ENCODE assay signal across 44 mouse cellular contexts in the genomic region with DNA sequence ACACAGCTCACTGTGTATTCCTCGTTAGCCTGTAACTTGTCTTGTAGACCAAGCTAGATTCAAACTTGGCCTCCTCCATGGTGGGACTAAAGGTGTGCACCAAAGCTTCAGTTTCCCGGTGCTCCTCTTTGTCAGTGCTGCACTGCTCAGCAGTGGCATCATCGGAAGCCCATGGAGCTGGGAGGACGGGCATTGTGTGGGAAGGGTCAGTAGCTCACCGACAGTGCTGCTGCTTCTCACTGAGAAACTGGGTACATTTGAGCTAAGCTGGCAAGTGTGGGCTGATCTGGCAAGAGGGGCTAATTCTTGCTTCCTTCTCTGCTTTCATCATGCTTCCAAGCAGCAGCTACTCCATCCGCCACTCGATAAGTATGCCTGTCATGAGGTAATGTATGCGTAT. TPM values are rescaled to one million over a fixed set of nuclear protein-coding genes. Genes with fewer than 3 reads are reported as not detected.
"Had no signal": no experiment of that assay in that cellular context is flagged by ENCODE, and none has a peak within 500 bp of the region (broad histone marks: within the 10 kb centered on the region; RNA-seq: fewer than 3 reads in every experiment).

No protein-coding gene starts in this region.

- H3K4me3 ChIP-seq: heart, embryonic 10.5 days; heart, embryonic 12.5 days; heart, embryonic 13.5 days; heart, embryonic 15.5 days; hindbrain, embryonic 10.5 days; hindbrain, embryonic 12.5 days; hindbrain, embryonic 13.5 days; hindbrain, embryonic 15.5 days; intestine, embryonic 15.5 days; kidney, embryonic 15.5 days; layer of hippocampus, adult 2 months had no signal

- H3K4me1 ChIP-seq: heart, embryonic 15.5 days; hindbrain, embryonic 10.5 days; hindbrain, embryonic 12.5 days; hindbrain, embryonic 13.5 days; hindbrain, embryonic 15.5 days; intestine, embryonic 15.5 days; kidney, embryonic 15.5 days had no signal

- H3K27me3 ChIP-seq: heart, embryonic 12.5 days; heart, embryonic 13.5 days; heart, embryonic 15.5 days; hindbrain, embryonic 12.5 days; hindbrain, embryonic 13.5 days; hindbrain, embryonic 15.5 days; intestine, embryonic 15.5 days; kidney, embryonic 15.5 days had no signal

- H3K27ac ChIP-seq: heart, embryonic 10.5 days; heart, embryonic 13.5 days; heart, embryonic 15.5 days; hindbrain, embryonic 10.5 days; hindbrain, embryonic 12.5 days; hindbrain, embryonic 13.5 days; hindbrain, embryonic 14.5 days; hindbrain, embryonic 15.5 days; hindbrain, postnatal 0 days; intestine, embryonic 15.5 days; kidney, embryonic 15.5 days; kidney, postnatal 0 days; layer of hippocampus, adult 2 months had no signal

- H3K4me2 ChIP-seq: heart, embryonic 11.5 days; heart, embryonic 12.5 days; heart, embryonic 13.5 days; heart, embryonic 15.5 days; hindbrain, embryonic 12.5 days; hindbrain, embryonic 13.5 days; hindbrain, embryonic 14.5 days; hindbrain, embryonic 15.5 days; intestine, embryonic 15.5 days; kidney, embryonic 15.5 days had no signal

- H3K9me3 ChIP-seq: heart, embryonic 10.5 days; heart, embryonic 12.5 days; heart, embryonic 13.5 days; heart, embryonic 15.5 days; hindbrain, embryonic 10.5 days; hindbrain, embryonic 12.5 days; hindbrain, embryonic 13.5 days; hindbrain, embryonic 15.5 days; intestine, embryonic 15.5 days; kidney, embryonic 15.5 days had no signal

- ATAC-seq: hindbrain, embryonic 16.5 days; hindbrain, postnatal 0 days; inflammation-experienced regulatory T-cells, adult 6 months; intestine, embryonic 15.5 days; intestine, embryonic 16.5 days; intestine, postnatal 0 days had no signal

- DNase-seq: heart, postnatal 10 days; heart, postnatal 14 days; heart, postnatal 36 days; heart, postnatal 4 days; kidney, adult 11 months; kidney, adult 18-20 months; kidney, adult 2 months; kidney, adult 8-10 months; kidney, adult 9 months; kidney, postnatal 10 days; kidney, postnatal 14 days; kidney, postnatal 25 days; kidney, postnatal 36 days; kidney, postnatal 4 days; layer of hippocampus, adult 9-11 months; layer of hippocampus, postnatal 36 days had no signal

- H3K9ac ChIP-seq: heart, embryonic 12.5 days; heart, embryonic 13.5 days; heart, embryonic 15.5 days; hindbrain, embryonic 12.5 days; hindbrain, embryonic 13.5 days; hindbrain, embryonic 14.5 days; hindbrain, embryonic 15.5 days; intestine, embryonic 15.5 days; kidney, embryonic 15.5 days had no signal

RNA-seq across cellular contexts. Expression of a gene that starts 18.2 kb away (rescaled TPM):
- total RNA-seq: heart, postnatal 10 days; heart, postnatal 14 days; heart, postnatal 25 days; heart, postnatal 36 days; heart, postnatal 4 days; hematopoietic stem cell, adult 5-6 weeks; hindbrain, postnatal 0 days; layer of hippocampus, adult 18-20 months; layer of hippocampus, adult 2 months; layer of hippocampus, adult 8-10 months; layer of hippocampus, postnatal 10 days; layer of hippocampus, postnatal 14 days; layer of hippocampus, postnatal 25 days; layer of hippocampus, postnatal 36 days; left cerebral cortex, adult 18-20 months had no signal
- polyA plus RNA-seq: heart, embryonic 12.5 days; heart, postnatal 0 days; hindbrain, embryonic 13.5 days; hindbrain, embryonic 14.5 days; inflammation-experienced regulatory T-cells, adult 6 months; kidney, adult 2 months; kidney, embryonic 15.5 days had no signal
